Mouse (Mus musculus) common myeloid progenitor, adult 5-6 weeks (primary cell): ENCODE data around the gene Odf4. TPM values are rescaled to one million over a fixed set of nuclear protein-coding genes. Genes with fewer than 3 reads are reported as not detected.
"Not testable (repeated sequence)": the region's sequence is repeated elsewhere in the genome, so short reads cannot be mapped to it uniquely, and the experiment has no call there.

ENCODE experiments used
- ATAC-seq: replicated peaks from 2 replicates; pipeline ENCODE4 v1.8.0; 2016; ENCODE audit warnings: low read depth, mild to moderate bottlenecking, moderate TSS enrichment, inconsistent platforms; ENCODE audit not compliant: poor library complexity, severe bottlenecking
- total RNA-seq: library from RNA; stranded (forward); fragments of 200-1000, 187-1606 nt; gene quantifications from 2 replicates; pipeline ENCODE4 v1.2.3, GENCODE M21; 2017

The Odf4 gene
- not detected in 2 replicates for total RNA-seq

- no peak for ATAC-seq
Observed at GRCm38 (mm10) chr11:68926981-68927380, at the start of gene Odf4. Gene Odf4, minus strand, starts transcription at chr11:68927081.

- no peak for ATAC-seq
Observed at GRCm38 (mm10) chr11:68975601-68976000, 48.7 kb upstream of the Odf4 start.

- no peak for ATAC-seq
Observed at GRCm38 (mm10) chr11:68975085-68975484, 48.2 kb upstream of the Odf4 start, which contains the start of gene Rangrf. Gene Rangrf, minus strand, starts transcription at chr11:68975185.

- no peak for ATAC-seq
Observed at GRCm38 (mm10) chr11:68974059-68974450, 47.2 kb upstream of the Odf4 start.

GRCm38 (mm10) chr11:68973250-68974058 lies 46.6 kb upstream of the Odf4 start:
- ATAC-seq = peak; percentile 95

- no peak for ATAC-seq
Observed at GRCm38 (mm10) chr11:68970232-68970631, 43.4 kb upstream of the Odf4 start.

GRCm38 (mm10) chr11:68968752-68969151 lies 41.9 kb upstream of the Odf4 start:
- no peak for ATAC-seq

GRCm38 (mm10) chr11:68967337-68968282 lies 40.7 kb upstream of the Odf4 start, which contains the start of gene Slc25a35:
Gene Slc25a35, plus strand, starts transcription at chr11:68968131.
- ATAC-seq = peak; percentile 91

- no peak for ATAC-seq
Observed at GRCm38 (mm10) chr11:68966554-68966953, 39.7 kb upstream of the Odf4 start.

- peak; percentile 47 for ATAC-seq
Observed at GRCm38 (mm10) chr11:68965845-68966244, 39.0 kb upstream of the Odf4 start.

GRCm38 (mm10) chr11:68965050-68965449 lies 38.2 kb upstream of the Odf4 start:
- no peak for ATAC-seq

GRCm38 (mm10) chr11:68963405-68963804 lies 36.5 kb upstream of the Odf4 start:
- no peak for ATAC-seq

- ATAC-seq = not testable (repeated sequence)
Observed at GRCm38 (mm10) chr11:68962159-68962558, 35.3 kb upstream of the Odf4 start.

- ATAC-seq = no peak
Observed at GRCm38 (mm10) chr11:68961596-68961995, 34.7 kb upstream of the Odf4 start.

GRCm38 (mm10) chr11:68957971-68958370 lies 31.1 kb upstream of the Odf4 start:
- no peak for ATAC-seq

GRCm38 (mm10) chr11:68957308-68957707 lies 30.4 kb upstream of the Odf4 start, which contains the start of gene Arhgef15:
Gene Arhgef15, minus strand, starts transcription at chr11:68957480.
- ATAC-seq = no peak

- ATAC-seq = no peak
Observed at GRCm38 (mm10) chr11:68956697-68957096, 29.8 kb upstream of the Odf4 start.

- no peak for ATAC-seq
Observed at GRCm38 (mm10) chr11:68956107-68956506, 29.2 kb upstream of the Odf4 start.

GRCm38 (mm10) chr11:68955473-68955872 lies 28.6 kb upstream of the Odf4 start:
- ATAC-seq = no peak

GRCm38 (mm10) chr11:68954408-68954807 lies 27.5 kb upstream of the Odf4 start:
- ATAC-seq = peak; percentile 19; the same call in 1 of the 2 replicates

GRCm38 (mm10) chr11:68953903-68954302 lies 27.0 kb upstream of the Odf4 start:
- no peak for ATAC-seq
